Mouse (Mus musculus): Measurements from ENCODE around the gene Lcorl.

Gene Lcorl

GRCm38 (mm10) chr5:45857254-45858011 is at the start of gene Lcorl:
Gene Lcorl, minus strand, starts transcription at chr5:45857615.
- peak; percentile 94 for DNase-seq (ENCODE audit: low read depth, low spot score)

GRCm38 (mm10) chr5:45904683-45905082 is 47.3 kb upstream of the Lcorl start:
- DNase-seq (ENCODE audit: low read depth, low spot score): no peak

GRCm38 (mm10) chr5:45903246-45903645 is 45.8 kb upstream of the Lcorl start:
- DNase-seq (ENCODE audit: low read depth, low spot score): no peak

GRCm38 (mm10) chr5:45895362-45895761 is 37.9 kb upstream of the Lcorl start:
- DNase-seq (ENCODE audit: low read depth, low spot score): no peak

- DNase-seq (ENCODE audit: low read depth, low spot score): no peak
Observed at GRCm38 (mm10) chr5:45893696-45894095, 36.3 kb upstream of the Lcorl start.

GRCm38 (mm10) chr5:45876328-45876727 is 18.9 kb upstream of the Lcorl start:
- no peak for DNase-seq (ENCODE audit: low read depth, low spot score)

- no peak for DNase-seq (ENCODE audit: low read depth, low spot score)
Observed at GRCm38 (mm10) chr5:45875472-45875871, 18.1 kb upstream of the Lcorl start.

GRCm38 (mm10) chr5:45874284-45875030 is 17.0 kb upstream of the Lcorl start:
- no peak for DNase-seq (ENCODE audit: low read depth, low spot score)

GRCm38 (mm10) chr5:45858368-45858767 is 953 bp upstream of the Lcorl start:
- no peak for DNase-seq (ENCODE audit: low read depth, low spot score)

GRCm38 (mm10) chr5:45856876-45857253 is 550 bp downstream of the Lcorl start:
- no peak for DNase-seq (ENCODE audit: low read depth, low spot score)

- DNase-seq (ENCODE audit: low read depth, low spot score): peak; percentile 52
Observed at GRCm38 (mm10) chr5:45856303-45856821, 1.1 kb downstream of the Lcorl start.

GRCm38 (mm10) chr5:45855526-45856302 is 1.7 kb downstream of the Lcorl start:
- DNase-seq (ENCODE audit: low read depth, low spot score): peak; percentile 35

GRCm38 (mm10) chr5:45844723-45845122 is 12.7 kb downstream of the Lcorl start:
- DNase-seq (ENCODE audit: low read depth, low spot score): no peak

- DNase-seq (ENCODE audit: low read depth, low spot score): no peak
Observed at GRCm38 (mm10) chr5:45835131-45835530, 22.3 kb downstream of the Lcorl start.

GRCm38 (mm10) chr5:45811527-45811926 is 45.9 kb downstream of the Lcorl start:
- no peak for DNase-seq (ENCODE audit: low read depth, low spot score)

GRCm38 (mm10) chr5:45791864-45792263 is 65.6 kb downstream of the Lcorl start:
- DNase-seq (ENCODE audit: low read depth, low spot score): no peak

GRCm38 (mm10) chr5:45790221-45790620 is 67.2 kb downstream of the Lcorl start:
- DNase-seq (ENCODE audit: low read depth, low spot score): no peak

GRCm38 (mm10) chr5:45757502-45758121 is 99.8 kb downstream of the Lcorl start:
- DNase-seq (ENCODE audit: low read depth, low spot score): peak; percentile 8

- no peak for DNase-seq (ENCODE audit: low read depth, low spot score)
Observed at GRCm38 (mm10) chr5:45737911-45738310, 119.5 kb downstream of the Lcorl start.

- no peak for DNase-seq (ENCODE audit: low read depth, low spot score)
Observed at GRCm38 (mm10) chr5:45733751-45734150, 123.7 kb downstream of the Lcorl start.

GRCm38 (mm10) chr5:45718848-45719488 is 138.4 kb downstream of the Lcorl start:
- no peak for DNase-seq (ENCODE audit: low read depth, low spot score)

Data from retina, postnatal 7 days (tissue).